Mouse (Mus musculus) left cerebral cortex, adult 18-20 months (tissue): ENCODE results near the gene Prkcsh. TPM values are rescaled to one million over a fixed set of nuclear protein-coding genes. Genes with fewer than 3 reads are reported as not detected.

Experiments used
- DNase-seq, 2 experiments: peaks; one replicate each; pipeline ENCODE4 v3.0.0; 2021 to 2022; ENCODE audit warnings: low spot score in 2 of 2, mixed read lengths in 1 of 2
- total RNA-seq, 2 experiments: library from RNA; stranded (reverse); gene quantifications; 2 replicates each; pipeline ENCODE4 v1.2.3; 2021

Prkcsh gene
- total RNA-seq, 2 experiments from 2014 or later = 91.4 to 95.1 TPM

GRCm38 (mm10) chr9:21983911-21984310, 18.7 kb upstream of the Prkcsh start:
- no peak for DNase-seq

- DNase-seq = no peak
Observed at GRCm38 (mm10) chr9:21987592-21988342, 14.8 kb upstream of the Prkcsh start.

- DNase-seq = no peak
Observed at GRCm38 (mm10) chr9:21988421-21989101, 14.0 kb upstream of the Prkcsh start.

GRCm38 (mm10) chr9:21989230-21990110, 13.1 kb upstream of the Prkcsh start, which contains the start of gene Rgl3:
Gene Rgl3 (minus strand): TSS chr9:21989446.
- no peak for DNase-seq

- no peak for DNase-seq
Observed at GRCm38 (mm10) chr9:21992227-21992626, 10.4 kb upstream of the Prkcsh start.

GRCm38 (mm10) chr9:21996178-21996867, 6.3 kb upstream of the Prkcsh start:
- no peak for DNase-seq

- no peak for DNase-seq
Observed at GRCm38 (mm10) chr9:22000296-22000695, 2.3 kb upstream of the Prkcsh start.

GRCm38 (mm10) chr9:22001633-22002032, 973 bp upstream of the Prkcsh start:
- no peak for DNase-seq

- peak; percentile 37 to 46 for DNase-seq
Observed at GRCm38 (mm10) chr9:22003163-22003554, 553 bp downstream of the Prkcsh start.

- DNase-seq = no peak
Observed at GRCm38 (mm10) chr9:22004546-22004945, 1.9 kb downstream of the Prkcsh start.

- DNase-seq = no peak
Observed at GRCm38 (mm10) chr9:22011055-22011454, 8.4 kb downstream of the Prkcsh start.

- no peak for DNase-seq
Observed at GRCm38 (mm10) chr9:22012731-22013130, 10.1 kb downstream of the Prkcsh start.

GRCm38 (mm10) chr9:22016245-22016644, 13.6 kb downstream of the Prkcsh start:
- no peak for DNase-seq

- DNase-seq = no peak
Observed at GRCm38 (mm10) chr9:22017208-22017825, 14.7 kb downstream of the Prkcsh start.

GRCm38 (mm10) chr9:22024592-22024991, 22.0 kb downstream of the Prkcsh start:
- DNase-seq = no peak

GRCm38 (mm10) chr9:22028467-22028866, 25.9 kb downstream of the Prkcsh start:
- DNase-seq = no peak

- DNase-seq = no peak
Observed at GRCm38 (mm10) chr9:22030386-22030785, 27.8 kb downstream of the Prkcsh start.

- DNase-seq = no peak
Observed at GRCm38 (mm10) chr9:22035300-22036044, 32.9 kb downstream of the Prkcsh start.

GRCm38 (mm10) chr9:22037826-22038225, 35.2 kb downstream of the Prkcsh start:
- DNase-seq = no peak

GRCm38 (mm10) chr9:22041832-22042231, 39.2 kb downstream of the Prkcsh start:
- DNase-seq = no peak
